Mouse (Mus musculus): ENCODE results near the gene Ntrk3.

Gene Ntrk3

DNA sequence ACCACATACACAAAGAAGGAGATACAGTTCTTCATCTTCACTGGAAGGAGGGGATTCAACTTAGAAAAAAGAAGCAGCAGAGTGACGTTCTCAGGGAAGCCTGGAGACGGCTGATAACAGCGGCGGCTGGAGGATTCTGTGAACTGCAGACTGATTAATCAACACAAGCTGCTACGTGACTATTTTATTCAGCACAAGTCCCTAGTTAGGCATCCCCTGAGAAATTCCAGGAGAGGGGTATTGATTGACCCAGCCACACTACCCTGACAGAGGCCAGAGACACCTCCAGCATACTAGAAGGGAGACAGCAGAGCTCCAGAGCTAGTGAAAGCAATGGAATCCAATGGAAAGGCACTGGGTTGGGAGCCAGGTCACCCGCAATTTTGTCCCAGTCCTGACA is 516.1 kb downstream of the Ntrk3 start:
- no peak for DNase-seq (ENCODE audit: low read depth, low spot score)

DNA sequence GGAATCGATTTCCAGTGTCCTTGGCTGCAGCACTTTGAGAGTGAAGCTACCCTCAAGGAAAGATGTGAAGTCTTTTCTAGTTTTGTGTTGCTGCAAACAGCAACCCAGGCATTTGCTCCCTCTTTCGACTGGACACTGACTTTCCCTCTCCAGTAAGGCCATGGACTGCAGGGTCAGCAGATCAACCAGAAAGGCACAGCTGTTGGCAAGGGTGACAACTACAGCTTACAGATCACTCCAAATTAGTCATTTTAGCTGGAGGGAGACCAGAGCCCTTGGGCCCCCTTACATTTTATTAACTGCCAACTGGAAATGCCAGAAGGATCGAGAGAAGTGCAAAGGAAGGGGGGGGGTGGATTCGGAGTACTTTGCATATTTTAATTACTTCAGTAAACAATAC is 516.9 kb downstream of the Ntrk3 start:
- DNase-seq (ENCODE audit: low read depth, low spot score): no peak

DNA sequence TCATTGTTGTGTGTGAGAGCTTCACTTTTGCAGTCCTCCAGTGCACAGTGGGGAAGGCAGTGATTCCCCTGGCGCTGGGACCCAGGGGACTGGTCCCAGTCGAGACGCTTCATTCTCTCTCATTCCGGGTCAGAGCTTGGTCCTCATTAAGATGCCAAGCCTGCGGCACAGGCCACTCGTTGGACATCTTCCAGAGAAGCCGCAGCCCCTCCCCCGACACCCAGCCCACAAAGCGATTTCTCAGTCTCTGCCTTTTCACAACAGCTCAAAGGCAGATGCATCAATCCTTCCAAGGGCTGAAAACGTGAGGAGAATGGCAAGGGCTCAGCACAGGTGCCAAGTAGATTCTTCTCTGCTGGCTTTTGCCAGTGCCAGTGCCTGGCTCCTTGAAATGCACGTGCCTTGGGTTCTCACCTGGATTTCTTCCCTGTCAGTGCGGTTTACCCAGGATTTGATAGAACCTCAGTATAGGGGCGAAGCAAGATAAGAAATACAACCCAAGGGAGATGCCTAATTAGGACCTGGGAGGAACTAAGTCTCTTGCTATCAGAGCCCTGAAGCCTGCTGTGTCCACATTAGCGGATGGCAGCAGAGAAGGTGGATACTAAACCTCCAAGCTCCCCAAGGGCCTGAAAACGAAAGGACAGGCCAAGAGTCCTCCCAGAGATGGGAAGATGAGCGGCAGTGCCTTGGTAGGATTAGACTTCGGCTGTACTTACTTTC is 546.7 kb downstream of the Ntrk3 start:
- DNase-seq (ENCODE audit: low read depth, low spot score): no peak

DNA sequence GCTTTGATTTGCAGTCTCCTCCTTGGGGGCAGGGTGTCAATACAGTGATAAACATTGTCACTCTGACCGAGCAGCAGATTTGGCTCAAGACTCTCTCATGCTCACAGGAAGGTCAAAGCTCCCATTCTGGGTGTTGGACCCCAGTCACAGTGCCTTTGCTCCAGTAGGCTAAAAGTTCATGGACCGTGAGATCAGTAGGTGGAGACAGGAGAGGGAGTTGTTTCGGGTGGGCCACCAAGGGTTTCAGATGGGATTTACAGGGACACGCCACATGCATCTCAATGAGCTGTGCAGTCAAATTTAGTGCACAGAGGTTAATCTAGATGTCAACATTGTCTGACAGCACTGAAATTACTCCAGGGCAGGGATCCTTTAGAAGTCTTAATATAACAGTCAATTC is 552.2 kb downstream of the Ntrk3 start:
- DNase-seq (ENCODE audit: low read depth, low spot score): no peak

DNA sequence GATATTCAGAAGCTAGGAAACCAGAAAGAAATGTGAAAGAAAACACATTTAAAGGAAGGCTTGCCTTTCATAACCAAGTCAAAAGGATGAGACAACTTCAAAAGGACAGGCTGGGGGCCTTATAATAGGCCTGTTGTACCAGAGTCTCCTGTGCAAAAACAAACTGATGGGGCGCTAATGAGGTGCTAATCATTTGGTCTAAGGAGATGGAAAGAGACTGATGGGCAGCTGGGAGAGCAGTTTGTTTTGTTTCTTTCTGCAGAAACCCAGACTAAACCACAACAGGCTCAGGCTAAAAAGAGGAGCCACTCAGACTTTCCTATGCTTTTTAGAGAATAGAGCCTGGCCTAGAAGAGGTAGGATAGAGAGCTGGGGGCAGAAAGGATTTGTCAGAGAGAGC is 554.4 kb downstream of the Ntrk3 start:
- no peak for DNase-seq (ENCODE audit: low read depth, low spot score)

DNA sequence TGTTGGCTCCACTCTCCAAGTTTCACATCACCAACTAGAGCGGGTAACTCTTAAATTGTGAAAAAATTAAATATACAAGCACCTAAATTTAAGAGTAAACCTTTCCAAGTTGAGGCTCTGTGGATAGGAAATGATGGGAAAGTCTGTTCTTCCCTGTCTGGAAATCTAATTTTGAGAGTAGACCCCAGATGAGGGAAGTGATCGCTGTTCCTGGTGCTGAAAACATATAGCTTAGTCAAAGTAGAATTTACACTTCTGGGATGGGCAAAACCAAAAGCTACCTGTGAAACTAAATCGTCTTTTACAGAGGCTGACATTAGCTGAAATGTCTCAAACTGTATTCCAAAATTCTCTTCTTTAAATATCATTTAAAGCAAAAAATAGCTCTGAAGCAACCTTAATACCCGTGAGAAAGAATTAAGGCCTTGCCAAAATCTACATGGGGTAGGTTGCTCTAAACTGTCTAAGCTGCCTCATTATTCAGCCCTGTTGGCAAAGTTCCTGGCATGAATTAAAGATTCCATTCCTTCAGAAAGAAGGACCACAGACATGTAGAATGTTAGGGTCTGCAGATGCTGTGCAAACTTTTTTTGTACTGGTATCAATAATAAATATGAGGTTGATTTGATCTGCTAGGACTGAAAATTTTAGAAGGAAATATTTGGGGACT is 557.7 kb downstream of the Ntrk3 start:
- no peak for DNase-seq (ENCODE audit: low read depth, low spot score)

DNA sequence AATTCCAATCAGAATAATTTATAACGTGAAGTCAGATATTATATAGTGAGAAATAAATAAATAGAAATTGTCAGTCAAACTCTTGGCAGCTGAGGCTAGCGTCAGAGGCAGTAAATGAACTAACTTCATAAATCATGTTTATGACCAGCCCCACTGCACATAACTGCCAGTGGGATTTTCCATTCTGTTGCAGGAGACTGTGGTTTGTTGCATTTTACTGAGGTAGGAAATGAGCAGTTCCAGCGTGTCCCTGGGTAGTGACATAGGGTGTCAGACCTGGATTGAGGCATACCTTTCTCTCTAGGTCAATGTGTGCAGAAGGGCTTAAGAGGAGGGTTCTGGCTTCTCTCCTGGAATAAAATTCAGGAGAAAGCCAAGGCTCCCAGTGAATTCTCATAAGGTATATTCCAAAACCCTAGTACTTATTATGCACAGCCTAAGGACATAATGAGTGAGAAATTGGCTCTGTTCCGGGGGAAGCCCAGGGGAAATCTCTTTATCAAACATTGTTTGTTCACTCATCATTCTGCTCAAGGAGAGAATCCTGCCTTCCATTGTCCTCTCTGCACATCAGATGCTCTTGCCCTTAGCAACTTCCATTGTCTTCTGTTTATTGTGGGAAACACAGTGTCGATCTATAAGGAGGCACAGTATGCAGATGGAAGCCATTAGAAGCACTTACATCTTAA is 565.4 kb downstream of the Ntrk3 start:
- no peak for DNase-seq (ENCODE audit: low read depth, low spot score)

DNA sequence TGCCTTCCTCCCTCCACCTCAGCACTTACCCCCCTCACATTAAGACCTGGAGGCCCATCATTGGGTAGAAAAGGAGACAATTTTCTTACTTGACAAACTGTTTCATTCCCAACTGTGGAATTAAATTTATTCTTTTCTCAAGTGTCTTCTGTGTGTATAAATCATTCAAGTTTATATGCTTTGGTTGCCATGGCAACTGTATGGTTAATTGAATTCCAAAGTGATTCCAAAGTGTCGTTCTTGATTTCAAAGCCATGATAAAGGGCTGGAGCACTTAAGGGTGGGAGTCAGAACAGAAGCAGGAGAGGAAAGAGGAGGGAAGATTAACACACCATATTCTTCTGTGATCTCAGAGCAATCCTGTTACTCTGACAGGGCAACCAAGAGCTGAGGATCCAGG is 572.3 kb downstream of the Ntrk3 start:
- DNase-seq (ENCODE audit: low read depth, low spot score): no peak

DNA sequence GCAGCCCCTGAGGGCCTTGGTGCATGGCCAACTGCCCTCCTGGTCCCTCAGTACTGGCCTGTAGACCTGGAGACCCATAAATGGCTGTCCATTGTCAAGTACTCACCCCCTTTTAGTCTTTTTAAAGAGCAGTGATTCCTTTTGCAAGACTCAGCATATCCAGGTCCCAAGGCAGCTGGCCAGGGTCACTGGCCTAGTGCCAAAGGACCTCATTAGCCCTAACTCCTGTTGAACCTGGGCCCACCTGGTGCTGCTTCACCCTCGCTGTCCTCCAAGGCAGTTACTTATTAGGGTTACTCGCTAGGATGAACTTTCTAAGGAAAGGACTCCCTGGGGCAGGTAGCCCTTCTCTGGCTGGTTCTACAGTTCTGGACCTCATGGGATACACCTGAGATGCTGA is 579.9 kb downstream of the Ntrk3 start:
- no peak for DNase-seq (ENCODE audit: low read depth, low spot score)

DNA sequence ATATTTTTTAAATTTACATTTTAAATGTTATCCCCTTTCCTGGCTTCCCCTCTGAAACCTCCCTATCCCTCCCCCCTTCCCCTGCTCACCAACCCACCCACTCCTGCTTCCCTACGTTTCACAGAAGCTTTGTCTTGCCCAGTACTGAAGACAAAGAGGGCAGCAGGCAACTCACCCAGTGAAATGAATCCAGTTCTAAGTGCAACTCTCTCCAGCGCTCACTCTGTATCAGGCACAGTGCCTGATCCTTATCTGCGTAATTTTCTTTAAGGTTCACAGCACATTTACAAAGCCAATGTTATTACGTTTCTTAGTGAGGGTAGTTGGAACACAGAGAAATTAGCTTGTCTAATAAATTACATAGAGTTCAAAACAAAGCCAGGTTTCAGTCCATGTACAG is 592.6 kb downstream of the Ntrk3 start:
- DNase-seq (ENCODE audit: low read depth, low spot score): no peak

DNA sequence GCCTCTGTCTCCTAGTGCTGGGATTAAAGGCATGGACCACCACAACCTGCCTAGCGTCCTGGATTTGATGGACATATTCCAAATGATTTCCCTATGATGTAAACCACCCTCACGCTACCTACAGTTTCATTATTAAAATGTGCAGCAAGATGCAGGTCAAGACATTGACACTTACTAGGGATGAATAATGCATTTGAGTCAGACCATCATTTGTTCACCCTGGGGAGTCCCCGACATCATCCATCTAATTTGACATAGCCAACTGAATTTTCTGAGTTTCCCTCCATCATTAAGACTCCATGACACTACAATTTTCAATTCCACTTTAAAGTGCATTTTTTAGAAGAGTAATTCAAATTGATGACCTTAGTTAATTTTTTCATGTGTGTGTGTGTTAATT is 593.0 kb downstream of the Ntrk3 start:
- DNase-seq (ENCODE audit: low read depth, low spot score): no peak

DNA sequence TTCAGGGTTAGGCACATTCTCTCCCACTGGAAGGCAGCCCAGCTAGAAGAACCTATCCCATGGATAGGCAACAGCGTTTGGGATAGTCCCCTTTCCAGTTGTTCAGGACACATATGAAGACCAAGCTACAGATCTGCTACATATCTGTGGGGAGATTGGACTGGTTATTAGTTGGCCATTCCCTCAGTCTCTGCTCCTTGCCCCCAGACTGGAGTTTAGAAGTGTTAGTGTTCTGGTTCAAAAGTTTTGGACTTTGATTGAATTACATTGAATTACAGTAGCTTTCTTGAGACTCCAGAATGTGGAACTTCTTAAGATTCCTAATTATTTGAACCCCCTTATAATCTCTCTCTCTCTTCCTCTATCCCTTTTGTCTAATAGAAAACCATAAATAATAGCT is 607.8 kb downstream of the Ntrk3 start:
- no peak for DNase-seq (ENCODE audit: low read depth, low spot score)
